Mouse (Mus musculus) hindbrain, embryonic 14.5 days (tissue): ENCODE measurements around the gene Rhoh. TPM values are rescaled to one million over a fixed set of nuclear protein-coding genes. Genes with fewer than 3 reads are reported as not detected.

Experiments
- ATAC-seq: fragments of 200-750 bp; cut with Nextera tagmentation; 2 replicates; pipeline ENCODE4 v1.8.0; 2017; ENCODE audit warnings: moderate number of reproducible peaks, mild to moderate bottlenecking, moderate TSS enrichment, moderate library complexity; ENCODE audit not compliant: low FRiP score
- DNase-seq: peaks from one replicate; pipeline ENCODE4 v3.0.0-alpha.2; 2015; ENCODE audit warnings: low spot score
- H3K27ac ChIP-seq: fragments of 300-500 bp; sonication (generic); 2 replicates; pipeline ENCODE4 v1.5.1; 2014; ENCODE audit warnings: mild to moderate bottlenecking, moderate library complexity
- H3K27me3 ChIP-seq: fragments of 300-500 bp; sonication (generic); 2 replicates; pipeline ENCODE4 v1.6.1; 2014; ENCODE audit warnings: mild to moderate bottlenecking, low read length, mixed read lengths; ENCODE audit not compliant: control insufficient read depth, insufficient read depth
- H3K36me3 ChIP-seq: fragments of 300-500 bp; sonication (generic); replicated peaks from 2 replicates; pipeline ENCODE4 v1.6.1; 2014; ENCODE audit not compliant: control insufficient read depth, insufficient read depth
- H3K4me1 ChIP-seq: fragments of 300-500 bp; sonication (generic); replicated peaks from 2 replicates; pipeline ENCODE4 v1.6.1; 2014; ENCODE audit warnings: antibody characterized with exemption, low read length, mixed read lengths; ENCODE audit not compliant: control insufficient read depth, insufficient read depth
- H3K4me2 ChIP-seq: fragments of 300-500 bp; sonication (generic); replicated peaks from 2 replicates; pipeline ENCODE4 v1.6.1; 2014; ENCODE audit warnings: mild to moderate bottlenecking, moderate library complexity
- H3K4me3 ChIP-seq: fragments of 300-500 bp; sonication (generic); replicated peaks from 2 replicates; pipeline ENCODE4 v1.5.1; 2014; ENCODE audit warnings: mild to moderate bottlenecking, low read length
- H3K9ac ChIP-seq: fragments of 300-500 bp; sonication (generic); 2 replicates; pipeline ENCODE4 v1.6.1; 2014
- H3K9me3 ChIP-seq: fragments of 300-500 bp; sonication (generic); 2 replicates; pipeline ENCODE4 v1.6.1; 2016; ENCODE audit warnings: low read length; ENCODE audit not compliant: control insufficient read depth
- WGBS: fragments of 180-500 bp; shearing (Covaris S2); extraction: QIAGEN DNeasy Blood & Tissue Kit; methylation state at CpG from one replicate; pipeline ENCODE4 v1.1.7; 2014; 5-methylcytosine and 5-hydroxymethylcytosine counted together
- polyA plus RNA-seq: library from polyadenylated mRNA; unstranded; fragments of >200 nt; fragmentation: Nextera tagmentation; extraction: Ambion mirVana; gene quantifications from 2 replicates; pipeline ENCODE4 v1.2.1, GENCODE M21; 2014

Gene Rhoh
- polyA plus RNA-seq, 1 experiment from 2014 or later = 0.52 TPM

DNA sequence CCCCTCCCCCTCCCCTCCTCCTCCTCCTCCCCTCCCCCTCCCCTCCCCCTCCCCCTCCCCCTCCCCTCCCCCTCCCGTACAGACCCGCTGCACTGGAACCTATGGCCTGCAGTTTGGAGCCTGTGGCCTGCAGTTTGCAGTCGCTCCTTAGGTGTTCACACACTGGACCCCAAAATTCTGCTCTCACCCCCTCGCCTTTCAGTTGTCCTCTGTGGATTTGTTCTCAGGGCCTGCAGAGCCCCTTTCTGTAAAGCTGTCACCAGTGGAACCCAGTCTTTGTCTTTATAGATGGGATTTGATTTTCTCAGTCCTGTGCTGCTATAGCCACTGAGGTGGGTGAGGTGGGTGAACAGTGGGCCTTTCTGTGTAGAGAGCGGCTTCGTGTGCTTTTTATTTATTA, 2.7 kb upstream of the Rhoh start:
- Histone ChIP-seq H3K9ac (no peak overlapping the region), H3K4me1 (no peaks in the 10 kb centered on the region), H3K9me3 (no peaks in the 10 kb centered on the region), H3K36me3 (no peaks in the 10 kb centered on the region), H3K4me3 (no peak overlapping the region), H3K4me2 (no peak overlapping the region), H3K27me3 (no peaks in the 10 kb centered on the region), H3K27ac (no peak overlapping the region)
- no peak for ATAC-seq
- DNase-seq = no peak
- 96% methylated on average over 4 of the region's 6 CpGs for WGBS

DNA sequence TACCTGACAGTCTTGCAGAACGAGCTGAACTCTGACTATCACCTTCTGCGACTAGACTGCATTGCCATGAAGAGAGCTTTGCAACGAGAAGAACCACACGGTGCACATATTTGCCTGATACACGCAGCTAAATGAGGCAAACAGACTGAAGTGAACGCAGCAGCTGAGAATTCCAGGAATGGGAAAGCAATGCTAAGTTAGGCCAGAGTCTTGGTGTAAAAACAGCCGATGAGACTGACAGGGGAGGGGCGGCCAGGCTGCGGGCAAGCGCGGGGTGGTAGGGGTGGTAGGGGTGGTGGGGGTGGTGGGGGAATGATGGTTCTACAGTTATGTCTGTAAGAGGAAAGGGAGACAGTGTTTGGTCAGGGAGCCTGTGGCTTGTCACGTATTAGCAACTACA, 2.1 kb upstream of the Rhoh start:
- WGBS = 81% methylated on average over 12 of the region's 12 CpGs
- Histone ChIP-seq H3K4me1 (no peaks in the 10 kb centered on the region), H3K27me3 (no peaks in the 10 kb centered on the region), H3K9me3 (no peaks in the 10 kb centered on the region), H3K27ac (no peak overlapping the region), H3K36me3 (no peaks in the 10 kb centered on the region), H3K9ac (no peak overlapping the region), H3K4me2 (no peak overlapping the region), H3K4me3 (no peak overlapping the region)
- DNase-seq (no peak), ATAC-seq (no peak)

DNA sequence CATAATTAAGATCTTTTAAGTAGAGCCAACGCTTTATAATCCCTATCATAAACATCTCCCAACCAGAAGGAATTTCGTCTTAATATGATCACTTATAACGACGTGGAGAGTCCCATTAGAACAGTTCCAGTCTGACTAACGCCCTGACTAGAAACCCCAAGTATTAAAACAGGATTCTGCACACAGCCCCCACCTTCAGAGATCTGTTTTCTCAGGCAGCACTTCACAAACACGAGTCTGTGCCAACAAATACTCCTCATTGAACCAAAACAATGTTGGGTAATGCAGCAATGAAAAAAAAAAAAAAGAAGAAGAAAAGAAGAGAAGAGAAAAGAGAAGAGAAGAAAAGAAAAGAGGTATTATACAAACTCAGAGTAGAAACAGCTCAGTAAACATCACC, 1.6 kb upstream of the Rhoh start:
- H3K4me2 ChIP-seq = no peak overlapping the region
- 68% methylated on average over 6 of the region's 6 CpGs for WGBS
- H3K27me3 ChIP-seq = no peaks in the 10 kb centered on the region
- no peaks in the 10 kb centered on the region for H3K9me3 ChIP-seq
- no peak overlapping the region for H3K27ac ChIP-seq
- H3K4me3 ChIP-seq = no peak overlapping the region
- DNase-seq = no peak
- no peaks in the 10 kb centered on the region for H3K36me3 ChIP-seq
- no peak for ATAC-seq
- no peak overlapping the region for H3K9ac ChIP-seq
- no peaks in the 10 kb centered on the region for H3K4me1 ChIP-seq

DNA sequence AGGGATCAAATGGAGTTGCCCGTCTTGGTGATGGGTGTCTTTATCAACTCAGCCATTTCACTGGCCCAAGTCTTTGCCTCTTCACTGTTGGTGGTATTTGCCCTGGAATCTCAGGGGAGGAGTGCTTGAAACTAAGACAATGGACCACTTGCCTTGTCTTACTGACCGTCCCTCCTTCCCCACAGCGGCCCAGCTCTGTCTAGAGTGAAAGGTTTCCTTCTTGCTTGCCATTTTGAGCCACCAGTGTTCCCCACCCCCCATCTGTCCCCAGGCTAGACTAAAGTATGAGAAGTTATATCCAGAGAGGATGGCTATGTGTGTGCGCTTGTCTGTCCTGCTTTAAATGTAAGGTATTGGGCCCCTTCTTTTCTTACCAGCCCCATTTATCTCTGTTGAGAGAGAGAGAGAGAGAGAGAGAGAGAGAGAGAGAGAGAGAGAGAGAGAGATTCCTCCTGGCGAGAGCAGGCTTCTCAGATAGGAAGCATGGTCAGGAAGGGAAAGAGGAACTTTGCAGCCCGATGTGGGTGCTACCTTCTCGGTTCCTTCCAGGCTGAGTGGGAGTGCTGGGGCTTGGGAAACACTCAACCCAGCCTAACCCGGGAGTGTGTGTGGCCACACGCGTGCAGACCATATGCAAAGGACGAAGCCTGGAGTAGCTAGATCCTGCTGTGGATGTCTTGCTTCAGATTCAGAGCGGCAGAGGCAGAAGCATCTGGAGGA, 572 bp upstream of the Rhoh start:
- Histone ChIP-seq H3K4me1 (no peaks in the 10 kb centered on the region), H3K9ac (no peak overlapping the region), H3K27me3 (no peaks in the 10 kb centered on the region), H3K4me3 (no peak overlapping the region), H3K9me3 (no peaks in the 10 kb centered on the region), H3K27ac (no peak overlapping the region), H3K36me3 (no peaks in the 10 kb centered on the region), H3K4me2 (no peak overlapping the region)
- 68% methylated on average over 12 of the region's 12 CpGs for WGBS
- DNase-seq (no peak), ATAC-seq (no peak)

DNA sequence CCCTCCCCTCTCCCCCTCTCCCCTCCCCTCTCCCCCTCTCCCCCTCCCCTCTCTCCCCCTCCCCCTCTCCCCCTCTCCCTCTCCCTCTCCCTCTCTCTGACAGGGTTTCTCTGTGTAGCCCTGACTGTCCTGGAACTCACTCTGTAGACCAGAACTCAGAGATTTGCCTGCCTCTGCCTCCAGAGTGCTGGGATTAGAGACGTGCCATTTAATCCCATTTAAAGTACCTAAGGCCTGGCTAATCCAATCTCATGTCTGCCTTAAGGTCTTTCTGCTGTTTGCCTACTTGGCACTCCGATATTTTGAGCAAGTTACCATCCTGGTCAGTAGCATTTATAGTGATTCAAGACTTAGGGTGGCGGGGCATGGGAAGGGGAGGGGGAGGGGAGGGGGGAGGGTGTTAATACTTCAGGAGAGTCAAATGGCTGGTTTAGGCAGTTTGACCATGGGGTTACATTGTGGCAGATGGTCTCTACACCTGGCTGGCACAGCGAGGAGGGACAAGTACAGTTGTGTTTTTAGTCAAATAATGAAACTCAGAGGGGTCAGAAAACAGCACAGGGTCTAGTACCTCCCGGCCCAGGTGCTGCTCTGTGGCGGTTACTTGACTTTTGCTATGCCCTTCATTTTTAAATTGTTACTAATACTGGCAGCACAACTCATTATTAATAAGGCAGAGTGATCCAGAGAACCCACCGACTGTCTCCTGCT, 1.4 kb downstream of the Rhoh start:
- no peak overlapping the region for H3K27ac ChIP-seq
- 91% methylated on average over 7 of the region's 7 CpGs for WGBS
- no peaks in the 10 kb centered on the region for H3K36me3 ChIP-seq
- no peak overlapping the region for H3K4me2 ChIP-seq
- no peaks in the 10 kb centered on the region for H3K9me3 ChIP-seq
- H3K4me1 ChIP-seq = no peaks in the 10 kb centered on the region
- no peaks in the 10 kb centered on the region for H3K27me3 ChIP-seq
- ATAC-seq = no peak
- H3K9ac ChIP-seq = no peak overlapping the region
- H3K4me3 ChIP-seq = no peak overlapping the region
- no peak for DNase-seq

DNA sequence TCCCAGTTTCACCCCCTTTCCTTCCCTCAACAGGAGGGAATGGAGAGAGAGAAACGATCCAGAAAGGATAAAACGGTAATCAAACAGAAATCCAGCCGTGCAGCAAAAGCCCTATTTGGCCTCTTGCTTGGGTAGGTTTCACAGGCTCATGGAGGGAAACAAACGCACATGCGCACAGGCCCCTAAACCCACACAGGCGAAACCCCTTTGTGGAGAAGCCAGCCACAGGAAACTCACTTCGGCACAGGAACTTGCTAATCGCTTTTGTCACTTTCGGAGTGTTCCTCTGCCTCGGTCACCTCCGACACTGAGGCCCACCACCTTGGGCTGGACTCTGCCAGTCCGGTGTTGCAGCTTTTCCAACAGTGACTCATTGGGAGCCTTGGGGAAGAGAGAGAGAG, 2.3 kb downstream of the Rhoh start:
- ATAC-seq = no peak
- 85% methylated on average over 12 of the region's 12 CpGs for WGBS
- Histone ChIP-seq H3K27ac (no peak overlapping the region), H3K9me3 (no peaks in the 10 kb centered on the region), H3K36me3 (no peaks in the 10 kb centered on the region), H3K9ac (no peak overlapping the region), H3K4me2 (no peak overlapping the region), H3K4me1 (no peaks in the 10 kb centered on the region), H3K4me3 (no peak overlapping the region), H3K27me3 (no peaks in the 10 kb centered on the region)
- DNase-seq = no peak

DNA sequence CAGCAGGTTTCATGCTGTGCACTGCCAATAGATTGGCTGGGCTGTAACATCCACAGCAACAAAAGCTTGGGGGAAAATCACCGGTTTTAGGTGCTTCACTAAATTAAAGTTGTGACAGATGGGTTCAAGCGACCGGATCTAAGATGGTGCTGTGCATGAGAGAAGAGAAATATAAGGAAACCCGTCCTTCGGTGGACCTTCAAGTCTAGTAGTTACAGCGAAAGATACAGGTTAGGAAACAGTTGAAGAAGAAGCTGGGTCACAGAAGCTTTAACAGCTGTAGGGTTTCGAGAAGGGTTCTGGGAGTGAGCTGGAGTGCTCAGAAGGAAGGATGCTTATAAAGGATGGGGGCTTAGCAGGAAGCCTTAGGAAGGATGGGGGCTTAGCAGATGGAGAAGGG, 3.5 kb downstream of the Rhoh start:
- no peaks in the 10 kb centered on the region for H3K9me3 ChIP-seq
- H3K4me1 ChIP-seq = no peaks in the 10 kb centered on the region
- ATAC-seq = no peak
- no peak overlapping the region for H3K4me3 ChIP-seq
- H3K4me2 ChIP-seq = no peak overlapping the region
- no peaks in the 10 kb centered on the region for H3K27me3 ChIP-seq
- no peak for DNase-seq
- no peak overlapping the region for H3K9ac ChIP-seq
- H3K27ac ChIP-seq = no peak overlapping the region
- 90% methylated on average over 7 of the region's 7 CpGs for WGBS
- no peaks in the 10 kb centered on the region for H3K36me3 ChIP-seq

DNA sequence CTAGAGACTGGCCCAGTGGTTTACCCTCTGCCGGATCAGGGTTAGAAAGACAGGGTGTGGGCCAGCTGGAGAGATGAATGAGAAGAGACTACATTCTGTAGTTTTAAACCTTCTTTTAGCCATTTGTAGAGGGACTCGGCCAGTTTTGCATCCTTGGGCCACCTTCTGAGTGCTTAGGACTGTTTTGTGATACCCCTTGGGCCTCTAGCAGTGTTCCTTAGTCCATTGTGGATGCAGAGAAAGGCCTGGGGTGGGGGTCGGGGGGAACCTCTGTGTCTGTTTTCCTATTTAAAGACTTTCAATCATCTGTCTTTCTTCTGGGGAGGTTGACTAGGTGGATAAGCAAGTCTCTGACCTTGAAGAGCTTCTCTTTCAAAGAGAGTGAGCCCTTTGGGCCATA, 3.9 kb downstream of the Rhoh start:
- H3K4me2 ChIP-seq = no peak overlapping the region
- no peaks in the 10 kb centered on the region for H3K4me1 ChIP-seq
- H3K9ac ChIP-seq = no peak overlapping the region
- H3K4me3 ChIP-seq = no peak overlapping the region
- H3K27me3 ChIP-seq = no peaks in the 10 kb centered on the region
- no peak for DNase-seq
- H3K27ac ChIP-seq = no peak overlapping the region
- no peak for ATAC-seq
- 76% methylated on average over 3 of the region's 3 CpGs for WGBS
- no peaks in the 10 kb centered on the region for H3K9me3 ChIP-seq
- H3K36me3 ChIP-seq = no peaks in the 10 kb centered on the region

DNA sequence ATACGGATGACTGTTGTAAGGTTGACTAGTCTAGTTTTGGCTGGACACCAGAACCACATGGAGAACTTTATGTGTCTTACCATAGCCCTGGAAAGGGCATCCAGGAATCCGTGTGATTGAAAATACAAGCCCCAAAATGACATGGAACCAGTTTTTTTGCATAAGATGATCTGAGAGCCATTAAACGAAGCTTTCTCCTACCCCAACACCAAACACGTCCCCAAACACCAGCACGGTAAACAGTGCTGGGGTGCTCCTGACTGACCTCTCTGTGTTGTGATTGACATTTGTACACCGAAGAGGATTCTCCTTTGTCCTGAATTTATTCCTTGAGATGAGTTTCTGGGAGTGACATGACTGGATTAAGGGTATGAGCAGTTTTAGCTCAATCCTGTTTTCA, 5.6 kb downstream of the Rhoh start:
- H3K4me2 ChIP-seq = no peak overlapping the region
- ATAC-seq (no peak), DNase-seq (no peak)
- no peaks in the 10 kb centered on the region for H3K27me3 ChIP-seq
- no peaks in the 10 kb centered on the region for H3K4me1 ChIP-seq
- H3K4me3 ChIP-seq = no peak overlapping the region
- no peaks in the 10 kb centered on the region for H3K9me3 ChIP-seq
- H3K9ac ChIP-seq = no peak overlapping the region
- H3K36me3 ChIP-seq = no peaks in the 10 kb centered on the region
- 94% methylated on average over 6 of the region's 6 CpGs for WGBS
- H3K27ac ChIP-seq = no peak overlapping the region
